Mouse (Mus musculus): ENCODE data around the gene Kctd17.

Gene Kctd17

GRCm38 (mm10) chr15:78416937-78417336 is 11.4 kb upstream of the Kctd17 start:
- peak; percentile 72 for DNase-seq

DNA sequence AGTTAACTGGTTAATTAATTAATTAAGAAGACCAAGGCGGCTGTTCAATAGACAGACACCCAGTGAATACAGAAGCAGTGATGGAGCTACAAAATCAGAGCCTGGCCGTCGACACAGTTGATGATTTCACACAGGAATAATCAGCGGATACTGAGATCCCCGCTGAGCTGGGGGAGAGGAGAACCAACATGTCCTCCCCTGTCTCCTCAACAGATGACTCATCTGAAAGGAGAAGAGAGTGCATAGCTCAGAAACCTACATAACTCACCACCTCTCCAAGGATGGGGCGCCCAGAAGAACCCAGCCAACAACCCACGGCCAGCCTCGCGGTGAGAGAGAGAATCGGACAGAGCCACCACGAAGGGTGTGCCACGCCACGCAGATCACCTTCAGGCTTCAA is 8.0 kb upstream of the Kctd17 start:
- DNase-seq = no peak

- peak; percentile 90 for DNase-seq
Measured at GRCm38 (mm10) chr15:78422046-78422956, 6.1 kb upstream of the Kctd17 start.

DNA sequence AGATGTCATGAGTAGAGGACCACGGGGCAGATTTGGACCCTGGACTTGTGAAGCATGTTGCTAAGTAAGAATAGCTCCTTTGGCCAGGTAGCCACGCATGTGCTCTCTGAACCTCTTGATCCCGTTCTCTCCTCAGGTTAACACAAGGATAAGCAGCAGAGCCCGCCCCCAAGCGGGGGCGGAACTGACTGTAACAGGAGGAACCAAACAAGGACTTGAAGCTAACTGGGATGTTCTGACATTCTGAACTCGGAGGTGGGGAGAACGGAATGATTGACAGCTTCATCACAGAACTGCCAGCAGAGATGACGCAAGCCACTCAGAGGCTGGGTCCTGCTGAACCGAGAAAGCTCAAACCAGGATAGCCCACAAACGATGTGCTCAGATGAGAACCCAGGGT is 3.9 kb upstream of the Kctd17 start:
- DNase-seq = peak; percentile 53

- DNase-seq = no peak
Measured at GRCm38 (mm10) chr15:78425230-78425629, 3.1 kb upstream of the Kctd17 start.

DNA sequence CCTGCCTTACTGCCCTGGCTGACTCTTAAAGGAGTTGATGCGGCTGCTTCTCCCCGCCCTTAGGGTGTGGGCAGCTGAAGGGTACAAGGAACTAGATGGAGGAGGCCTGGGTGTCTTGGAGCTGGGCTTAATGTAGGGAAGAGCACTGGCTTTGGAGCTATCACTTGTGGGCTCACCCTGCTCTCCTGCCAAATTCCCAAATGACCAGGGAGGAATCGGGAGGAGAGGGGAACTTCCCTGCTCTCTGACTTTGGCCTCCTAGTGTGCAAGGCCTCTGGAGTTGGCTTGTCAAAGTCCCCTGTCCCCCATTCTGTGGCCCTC is 735 bp downstream of the Kctd17 start:
- no peak for DNase-seq

DNA sequence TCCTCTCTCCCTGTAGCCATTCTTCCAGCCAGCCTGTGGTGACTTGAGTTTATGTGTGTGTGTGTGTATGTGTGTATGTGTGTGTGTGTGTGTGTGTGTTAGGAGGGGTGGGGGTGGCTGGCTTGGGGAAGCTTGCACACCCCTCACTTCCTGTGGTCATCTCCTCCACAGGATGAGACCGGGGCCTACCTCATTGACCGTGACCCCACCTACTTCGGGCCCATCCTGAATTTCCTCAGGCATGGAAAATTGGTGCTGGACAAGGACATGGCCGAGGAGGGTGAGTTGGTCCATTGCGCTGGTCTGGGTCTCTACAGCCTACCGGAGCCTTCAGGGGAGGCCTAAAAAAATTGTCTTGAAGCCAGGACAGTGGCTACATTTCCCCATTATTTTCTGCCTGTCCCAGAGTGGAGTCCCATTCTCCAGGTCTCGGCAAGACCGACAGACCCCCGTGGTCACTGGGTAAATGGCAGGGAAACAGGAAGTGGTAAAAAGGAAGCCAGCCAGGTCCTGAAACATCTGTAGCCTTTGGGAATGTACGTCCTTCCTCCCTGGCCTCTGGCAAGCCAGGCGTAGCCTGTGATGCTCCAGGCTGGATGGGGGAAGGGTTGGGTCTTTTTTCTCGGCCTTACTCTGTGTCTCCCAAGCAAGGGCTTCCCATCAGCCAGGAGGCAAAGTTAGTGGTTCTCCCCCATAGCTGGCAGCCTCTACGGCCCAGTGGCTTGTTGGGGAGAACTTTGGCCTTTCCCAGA is 1.7 kb downstream of the Kctd17 start:
- no peak for DNase-seq

GRCm38 (mm10) chr15:78430874-78431273 is 2.5 kb downstream of the Kctd17 start:
- no peak for DNase-seq

- no peak for DNase-seq
Measured at GRCm38 (mm10) chr15:78431541-78432121, 3.3 kb downstream of the Kctd17 start.

GRCm38 (mm10) chr15:78434896-78435520 is 6.6 kb downstream of the Kctd17 start:
- DNase-seq = peak; percentile 70

DNA sequence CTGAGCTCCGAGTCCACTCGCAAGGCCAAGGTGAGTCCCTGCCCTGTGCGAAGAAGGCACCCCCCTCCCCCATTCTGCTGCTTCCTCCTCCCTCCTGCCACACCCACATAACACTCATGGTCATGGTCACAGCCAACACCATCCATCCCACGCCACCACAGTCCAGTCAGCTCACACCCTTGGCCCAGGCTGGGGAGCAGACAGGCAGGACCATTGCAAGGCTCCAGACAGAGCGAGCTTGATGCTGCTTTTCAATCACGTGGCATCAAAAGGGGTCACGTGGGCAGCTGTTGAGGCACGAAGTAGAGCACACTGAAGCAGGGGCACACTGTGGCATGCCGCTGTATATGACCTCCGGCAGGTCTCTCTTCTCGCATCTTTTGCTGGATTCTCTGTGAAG is 7.3 kb downstream of the Kctd17 start:
- no peak for DNase-seq

DNA sequence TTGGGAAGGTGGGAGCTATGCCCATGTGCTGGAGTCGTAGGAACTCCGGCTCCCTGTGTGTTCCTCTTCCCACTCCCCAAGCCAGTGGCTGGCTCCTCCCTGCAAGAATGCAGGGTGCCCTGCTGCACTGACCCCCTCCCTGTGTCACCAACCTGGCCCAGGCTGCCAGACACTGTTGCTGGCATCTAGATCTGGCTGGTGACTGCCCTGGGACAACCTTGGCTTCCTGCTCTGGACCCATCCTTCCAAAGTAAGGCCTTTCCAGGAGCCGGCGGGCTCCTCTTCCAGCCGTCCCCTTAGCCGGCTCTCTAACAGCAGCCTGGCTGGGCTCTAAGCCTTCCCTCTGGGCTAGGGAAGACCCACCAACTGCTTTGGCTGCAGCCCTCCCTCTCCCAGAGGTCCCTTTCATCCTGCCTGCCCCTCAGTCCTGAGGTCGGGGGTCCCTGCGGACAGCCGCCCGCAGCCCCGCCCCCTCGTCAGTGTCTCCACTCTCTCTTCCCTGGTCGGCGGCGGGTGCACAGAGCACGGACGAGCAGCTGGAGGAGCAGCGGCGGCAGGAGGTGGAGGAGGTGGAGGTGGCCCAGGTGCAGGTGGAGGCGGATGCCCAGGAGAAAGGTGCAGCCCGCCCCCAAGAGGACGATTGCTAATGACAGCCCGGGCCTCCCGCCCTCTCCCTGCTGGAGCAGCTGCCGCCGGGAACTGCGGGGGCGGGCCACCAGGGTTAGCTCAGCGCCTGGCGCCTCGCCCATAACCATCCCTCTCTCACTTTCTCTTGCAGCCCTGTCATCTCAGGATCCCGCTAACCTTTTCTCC is 8.2 kb downstream of the Kctd17 start:
- DNase-seq = peak; percentile 94

DNA sequence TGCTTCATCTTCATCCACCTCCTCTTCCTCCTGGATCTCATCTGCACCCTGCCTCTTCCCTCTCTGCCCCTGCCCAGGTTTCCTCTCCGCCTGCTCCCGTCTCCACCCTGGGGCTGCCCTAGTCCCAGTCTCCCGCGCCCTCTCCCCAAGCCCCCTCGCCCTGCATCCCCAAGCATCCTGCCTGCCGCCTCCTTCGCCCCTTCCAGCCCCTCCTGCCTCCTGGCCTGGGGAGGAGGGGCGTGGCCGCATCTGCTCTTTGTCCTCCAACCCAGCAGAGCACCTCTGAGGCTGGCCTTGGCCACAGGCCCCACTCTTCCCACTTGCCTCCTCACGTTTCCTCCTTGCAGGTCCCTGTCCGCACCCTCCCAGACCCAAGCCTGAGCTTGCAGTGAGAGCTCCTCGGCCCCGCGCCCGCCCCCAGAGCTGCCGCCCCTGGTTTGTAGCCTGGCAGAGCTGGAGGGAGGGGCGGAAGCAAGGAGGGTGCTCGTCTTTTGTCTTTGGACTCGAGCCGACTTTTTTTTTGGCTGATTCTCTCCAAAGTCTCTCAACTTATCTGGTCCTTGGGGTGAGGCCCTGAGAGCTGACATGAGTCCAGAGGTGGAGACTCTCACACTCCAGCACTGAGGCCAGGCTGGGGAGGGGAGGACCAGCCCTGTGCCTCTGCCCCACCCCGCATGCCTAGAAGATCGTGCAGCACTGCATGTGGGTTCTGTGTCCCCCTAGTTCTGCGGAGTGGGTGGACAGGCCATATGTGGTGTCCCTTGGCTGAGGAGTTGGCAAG is 9.1 kb downstream of the Kctd17 start:
- DNase-seq = peak; percentile 80

DNA sequence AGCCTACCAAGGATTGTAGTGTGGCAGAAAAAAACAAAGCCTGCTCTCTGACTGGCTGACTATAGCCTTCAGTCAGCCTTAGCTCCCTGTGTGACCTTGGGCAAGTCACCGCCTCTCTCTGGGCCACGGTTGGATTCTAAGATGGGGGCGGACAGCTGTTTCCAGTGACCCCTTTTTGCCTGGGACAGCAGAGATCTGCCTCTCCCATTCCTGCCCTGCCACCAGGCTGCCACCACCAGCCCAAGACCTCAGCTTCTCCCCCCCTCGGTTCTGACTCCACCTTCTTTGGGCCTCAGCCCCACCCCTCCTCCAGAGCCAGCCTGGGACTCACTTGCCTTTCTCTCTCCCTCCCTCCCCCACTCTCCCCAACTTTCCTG is 9.6 kb downstream of the Kctd17 start:
- peak; percentile 61 for DNase-seq

DNA sequence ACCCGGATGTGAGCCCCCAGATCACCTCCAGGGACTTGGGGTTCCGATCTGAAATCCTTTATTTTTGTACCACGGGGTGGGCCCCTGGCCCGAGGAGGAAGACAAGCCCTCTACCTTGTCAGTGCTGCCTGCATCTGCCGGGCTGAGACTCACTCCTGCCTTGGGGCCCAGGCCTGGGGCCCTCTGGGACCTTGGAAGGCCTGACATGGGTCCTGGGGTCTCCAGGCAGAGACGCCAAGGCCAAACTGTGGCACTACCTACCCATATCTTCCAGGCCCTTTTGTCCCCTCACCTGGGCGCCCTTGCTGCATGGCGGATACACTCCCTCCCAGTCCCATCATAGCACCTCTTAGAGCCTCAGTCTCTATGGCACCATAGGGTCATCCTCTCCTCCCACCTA is 10.1 kb downstream of the Kctd17 start:
- no peak for DNase-seq

DNA sequence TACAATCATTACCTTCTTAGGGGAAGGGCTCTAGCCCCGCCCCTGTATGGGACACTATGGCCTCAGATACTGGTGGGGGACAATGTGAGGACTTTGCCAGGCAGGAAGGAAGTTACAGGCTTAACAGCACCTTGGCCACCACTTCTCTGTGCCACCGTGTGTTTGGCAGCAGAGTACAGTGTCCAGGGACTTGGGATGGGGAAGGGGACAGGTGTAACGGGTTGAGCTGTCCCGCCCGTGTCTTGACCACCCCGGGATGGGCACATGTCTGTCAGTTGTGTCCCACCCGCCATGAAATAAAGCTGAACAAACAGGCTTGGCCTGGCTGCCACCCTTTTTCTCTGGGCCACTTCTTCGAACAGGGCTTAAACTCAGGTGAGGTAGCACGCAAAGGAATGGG is 10.6 kb downstream of the Kctd17 start:
- no peak for DNase-seq

DNA sequence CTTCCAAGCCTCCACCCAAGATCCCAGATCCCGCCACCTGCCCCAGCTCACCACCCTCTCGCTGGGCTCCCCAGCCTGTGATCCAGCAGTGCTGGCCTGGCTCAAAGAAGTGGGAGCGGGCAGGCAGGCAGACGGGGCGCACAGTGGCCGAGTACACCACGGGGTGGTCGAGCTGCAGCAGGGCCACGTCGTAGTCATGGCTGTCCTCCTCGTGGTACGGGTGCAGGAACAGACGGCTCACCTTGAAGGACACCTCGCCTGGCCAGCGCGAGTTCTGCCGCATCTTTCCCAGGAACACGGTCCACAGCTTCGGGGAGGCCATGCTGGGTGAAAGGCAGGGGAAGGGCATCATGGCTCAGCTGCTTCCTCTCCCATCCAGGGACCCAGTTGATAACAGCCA is 13.9 kb downstream of the Kctd17 start:
- DNase-seq = no peak

DNA sequence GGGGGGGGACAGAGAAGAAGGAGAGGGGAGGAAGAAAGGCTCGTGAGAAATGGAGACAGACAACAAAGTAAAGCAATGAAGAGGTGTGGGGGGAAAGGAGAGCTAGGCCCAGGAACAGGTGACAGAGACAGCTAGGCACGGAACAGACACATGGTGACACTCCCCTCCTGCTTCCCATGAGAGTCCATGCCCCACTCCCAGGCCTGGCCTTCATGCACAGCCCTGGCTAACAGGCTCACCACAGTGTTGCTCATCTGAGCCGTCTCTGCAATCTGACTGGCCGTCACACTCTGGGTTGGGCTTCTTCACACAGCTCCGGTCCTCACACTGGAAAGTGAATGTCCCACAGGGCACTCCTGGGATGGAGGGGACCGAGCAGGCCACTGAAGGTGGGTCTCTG is 15.5 kb downstream of the Kctd17 start:
- no peak for DNase-seq

GRCm38 (mm10) chr15:78447121-78447520 is 18.8 kb downstream of the Kctd17 start:
- peak; percentile 43 for DNase-seq

GRCm38 (mm10) chr15:78447746-78448535 is 19.6 kb downstream of the Kctd17 start:
- DNase-seq = peak; percentile 98

GRCm38 (mm10) chr15:78449131-78449530 is 20.8 kb downstream of the Kctd17 start:
- no peak for DNase-seq

Data from lung, postnatal 10 days (tissue).